Mouse (Mus musculus) B cell, adult 2 months (primary cell): ENCODE measurements at regions not wholly inside any gene's neighbourhood (a gene's known extent, or its start where the extent isn't known, plus 50 kb on each side); places are given as distances from the start of the nearest gene placed in this dataset.

Experiments
- DNase-seq, 2 experiments: peaks; one replicate each; pipeline ENCODE4 v3.0.0; 2022

DNA sequence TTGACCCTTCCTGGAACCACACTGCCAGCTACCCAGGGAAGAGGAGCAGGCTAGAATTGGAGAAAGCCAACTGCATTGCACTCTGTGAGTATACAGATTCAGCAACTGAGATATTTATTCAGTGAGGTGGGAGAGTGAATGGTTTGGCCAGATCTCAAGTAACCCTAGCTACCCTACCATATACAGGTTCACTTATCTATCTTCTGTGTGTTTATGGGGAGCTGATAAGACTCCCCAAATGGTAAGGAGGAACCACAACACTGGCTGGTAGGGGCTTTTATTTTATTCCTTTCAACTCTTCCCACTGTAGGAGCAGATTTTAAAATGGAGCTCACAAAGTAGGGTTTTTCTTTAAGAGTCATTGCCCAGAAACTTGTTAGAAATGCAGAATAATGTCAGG, 62.9 kb downstream of the Arrdc3 start:
- DNase-seq: no peak

DNA sequence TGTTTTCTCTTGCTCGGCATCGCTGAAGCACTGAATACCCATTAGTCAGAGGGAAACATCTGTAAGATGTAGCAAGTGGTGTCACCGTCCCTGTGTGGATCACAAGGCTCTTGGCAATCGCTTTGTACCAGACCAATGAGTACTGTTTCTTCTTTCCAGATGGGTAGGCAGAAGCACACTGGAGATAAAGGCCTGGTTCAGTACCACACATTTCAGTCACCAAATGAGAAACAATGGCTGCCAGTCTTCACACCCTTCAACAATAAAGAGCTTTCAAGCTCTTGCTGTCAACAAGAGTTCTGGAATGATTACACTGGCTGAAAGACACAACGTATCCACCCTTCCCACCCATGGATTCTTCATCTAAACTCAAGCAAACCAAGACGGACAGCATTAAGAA, 64.5 kb downstream of the Arrdc3 start:
- no peak for DNase-seq

DNA sequence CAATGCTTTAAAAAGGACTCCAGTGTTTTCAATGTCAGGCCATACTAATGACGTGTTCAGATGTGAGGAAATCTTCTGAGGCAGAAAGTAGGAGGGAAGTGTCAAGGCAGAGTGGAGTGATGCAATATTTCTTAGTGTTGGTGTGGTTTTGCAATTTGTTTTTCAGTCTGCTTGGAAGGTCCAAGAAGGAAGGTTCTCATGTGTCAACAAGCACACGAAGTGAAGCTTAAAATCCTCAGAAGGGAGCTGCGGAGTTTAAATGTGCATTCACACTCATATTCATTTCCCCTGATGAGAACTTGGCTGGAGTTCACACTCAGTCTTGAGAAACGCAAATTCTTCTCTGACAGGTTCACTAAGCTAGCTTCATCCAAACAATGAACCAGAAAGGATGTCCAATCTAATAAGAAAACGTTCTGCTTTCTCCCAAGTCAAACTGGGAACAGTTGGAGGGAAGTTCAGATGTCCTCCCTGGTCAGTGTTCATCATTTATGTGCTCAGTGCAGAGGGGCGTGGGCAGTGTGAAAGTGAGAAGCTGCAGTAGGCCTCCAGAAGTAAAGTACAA, 66.0 kb downstream of the Arrdc3 start:
- no peak for DNase-seq

DNA sequence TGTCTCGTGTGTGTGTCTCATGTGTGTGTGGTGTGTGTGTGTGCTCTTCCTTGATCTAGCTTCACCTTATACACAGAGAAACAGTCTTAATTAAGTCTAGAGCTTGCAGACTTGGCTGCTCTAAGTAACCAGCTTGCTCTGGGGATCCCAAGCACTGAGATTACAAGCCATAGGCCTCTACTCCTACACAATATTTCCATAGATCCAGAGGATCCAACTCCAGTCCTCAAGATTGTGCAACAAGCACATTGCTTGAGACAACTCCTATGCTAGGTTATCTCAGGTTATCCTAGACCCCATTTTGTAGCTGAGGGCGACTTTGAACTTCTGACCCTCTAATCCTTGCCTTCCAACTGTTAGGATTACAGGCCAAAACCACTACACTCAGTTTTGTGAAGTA, 67.1 kb downstream of the Arrdc3 start:
- DNase-seq: no peak

DNA sequence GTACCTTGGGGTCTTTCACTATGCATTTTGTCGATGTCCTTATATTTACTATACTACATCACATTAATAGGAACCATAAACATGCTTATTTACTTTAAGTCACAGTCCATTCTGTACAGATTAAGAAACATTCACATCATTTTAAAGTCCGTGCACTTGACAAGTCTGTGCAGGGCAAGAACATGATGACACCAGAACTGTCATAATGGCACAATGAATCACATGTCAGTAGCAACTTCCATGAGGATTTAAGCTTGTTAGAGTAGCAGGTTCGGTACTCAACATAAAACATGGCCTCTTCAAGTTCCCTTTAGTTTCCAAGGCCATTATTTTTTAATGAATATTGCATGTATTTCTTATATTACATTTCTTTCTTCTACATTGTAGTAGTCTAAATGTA, 67.6 kb downstream of the Arrdc3 start:
- DNase-seq: no peak

DNA sequence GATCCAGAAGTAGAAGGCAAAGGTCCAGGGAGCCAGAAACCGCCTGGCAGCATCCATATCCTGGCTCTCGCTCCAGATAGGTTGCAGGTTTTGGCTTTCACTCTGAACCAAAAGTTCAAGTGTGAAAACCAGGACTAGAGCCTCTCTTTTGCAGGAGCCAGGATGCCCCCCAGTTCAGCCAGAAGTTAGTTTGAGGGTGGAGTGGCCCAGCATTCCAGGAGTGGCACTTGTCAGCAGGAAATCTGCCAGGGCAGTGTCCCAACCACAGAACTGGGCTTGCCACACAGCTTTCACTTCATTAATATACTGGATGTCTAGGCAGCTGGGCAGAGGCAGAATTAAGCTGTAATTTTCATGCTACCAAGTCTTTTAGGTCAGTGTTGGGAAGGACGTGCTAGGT, 68.1 kb downstream of the Arrdc3 start:
- DNase-seq: no peak

DNA sequence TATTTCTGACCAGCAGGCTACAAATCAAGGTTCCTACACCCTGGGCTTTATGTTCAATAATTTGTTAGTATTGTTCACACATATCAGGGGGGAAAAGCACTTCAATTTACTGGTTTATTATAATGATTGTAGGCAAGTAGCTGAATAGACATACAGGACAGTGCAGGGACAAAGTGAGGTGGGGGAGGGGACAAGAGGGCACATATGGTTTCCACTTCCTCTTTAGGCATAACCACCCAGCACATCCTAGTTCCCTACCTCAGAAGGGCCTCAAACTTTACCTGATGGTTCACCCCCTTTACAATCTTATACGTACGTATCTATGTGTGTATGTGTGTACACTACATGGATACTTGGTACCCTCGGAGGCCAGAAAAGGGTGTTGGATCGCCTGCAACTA, 69.7 kb downstream of the Arrdc3 start:
- peak; percentile 65 to 71 for DNase-seq

DNA sequence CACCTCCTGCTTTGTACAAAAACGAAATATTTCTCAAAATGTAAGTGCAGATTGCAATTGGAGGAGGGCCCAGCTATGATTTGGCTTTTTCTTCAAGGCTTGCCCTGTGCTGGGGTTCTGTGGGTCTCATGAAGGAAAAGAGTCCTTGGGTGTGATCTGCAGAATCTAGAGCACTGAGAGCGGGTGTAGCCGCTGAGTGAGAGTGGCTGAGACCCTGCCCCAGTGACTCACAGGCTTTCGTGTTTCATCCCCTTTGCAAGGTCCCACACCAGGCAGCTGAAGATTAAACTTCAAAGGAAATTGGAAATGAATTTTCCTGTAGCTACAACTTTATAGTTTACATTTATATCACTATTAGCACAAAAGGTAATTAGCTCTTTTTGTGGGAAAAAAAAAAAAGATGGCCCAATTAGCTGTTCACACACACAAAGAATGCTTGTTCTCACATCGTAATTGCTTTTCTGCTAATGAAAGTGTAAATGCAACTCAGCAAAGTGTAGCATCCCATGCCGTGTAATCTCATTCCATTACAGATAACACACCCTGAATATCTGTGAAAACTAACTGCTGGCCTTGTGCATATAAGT, 71.0 kb downstream of the Arrdc3 start:
- no peak for DNase-seq

DNA sequence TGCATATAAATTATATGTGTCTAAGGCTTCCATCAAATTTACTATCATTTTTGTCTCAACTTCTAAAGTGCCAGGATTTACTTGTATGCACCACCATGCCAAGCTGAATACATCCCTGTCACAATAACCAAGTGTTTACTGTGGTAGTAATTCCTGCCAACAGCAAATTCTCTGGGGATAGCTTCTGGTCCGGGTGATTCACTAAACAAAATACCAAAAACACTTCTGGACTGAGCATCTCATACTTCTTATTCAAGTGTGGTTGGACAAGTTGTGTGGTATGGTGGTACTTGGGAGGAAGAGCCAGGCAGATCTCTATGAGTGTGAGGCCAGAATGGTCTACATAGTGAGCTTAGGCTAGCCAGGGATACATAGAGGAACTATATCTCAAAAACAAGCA, 73.8 kb downstream of the Arrdc3 start:
- DNase-seq: no peak

DNA sequence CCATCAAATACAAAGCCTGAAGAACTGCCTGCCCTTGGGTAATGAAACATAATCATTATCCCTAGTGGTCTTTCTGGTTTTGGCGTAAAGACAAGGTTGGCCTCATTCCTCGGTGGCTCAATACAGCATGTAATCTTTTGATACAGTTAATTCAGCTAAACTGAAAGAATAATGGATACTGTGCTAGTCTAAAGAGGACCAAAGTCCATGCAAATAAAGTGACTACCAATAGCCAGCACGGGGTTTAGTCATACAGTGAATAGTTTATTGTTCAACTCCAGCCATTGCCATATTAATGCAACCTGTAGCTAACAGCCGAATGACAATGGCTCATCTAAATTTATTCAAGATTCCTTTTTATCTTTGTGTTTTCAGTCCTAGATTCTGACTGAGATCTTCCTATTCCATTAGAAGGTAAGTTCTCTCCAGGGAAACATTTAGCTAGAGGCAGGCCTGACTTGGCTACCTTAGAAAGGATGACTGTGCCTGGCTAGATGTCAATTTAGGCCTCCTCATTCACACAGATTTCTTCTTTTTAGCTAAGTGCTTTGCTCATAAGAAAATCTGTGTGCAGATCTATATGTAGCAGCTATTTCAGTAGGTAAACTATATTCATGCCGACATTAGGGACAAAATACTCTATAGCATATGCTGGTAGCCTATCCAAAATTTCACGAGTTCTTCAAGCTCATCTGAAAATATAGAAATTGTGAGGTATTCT, 74.4 kb downstream of the Arrdc3 start:
- DNase-seq: no peak

DNA sequence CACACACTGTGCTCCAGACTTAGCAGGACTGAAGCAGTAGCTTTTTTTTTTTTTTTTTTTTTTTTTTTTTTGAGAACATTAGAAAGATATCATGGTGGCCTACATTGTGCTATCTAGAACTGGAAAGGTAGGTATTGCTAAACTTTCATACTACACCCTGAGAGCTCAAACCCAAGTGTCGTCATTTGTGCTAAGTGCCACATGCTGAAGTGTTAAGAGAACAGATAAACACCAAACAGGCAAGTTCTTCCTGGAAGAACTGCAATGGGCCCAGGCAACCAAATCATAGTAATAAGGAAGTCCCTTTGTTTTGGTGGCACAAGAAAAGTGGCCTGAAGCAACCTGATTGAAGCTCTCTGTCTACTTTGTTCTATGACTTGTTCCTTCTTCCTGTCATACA, 76.6 kb downstream of the Arrdc3 start:
- DNase-seq: no peak

DNA sequence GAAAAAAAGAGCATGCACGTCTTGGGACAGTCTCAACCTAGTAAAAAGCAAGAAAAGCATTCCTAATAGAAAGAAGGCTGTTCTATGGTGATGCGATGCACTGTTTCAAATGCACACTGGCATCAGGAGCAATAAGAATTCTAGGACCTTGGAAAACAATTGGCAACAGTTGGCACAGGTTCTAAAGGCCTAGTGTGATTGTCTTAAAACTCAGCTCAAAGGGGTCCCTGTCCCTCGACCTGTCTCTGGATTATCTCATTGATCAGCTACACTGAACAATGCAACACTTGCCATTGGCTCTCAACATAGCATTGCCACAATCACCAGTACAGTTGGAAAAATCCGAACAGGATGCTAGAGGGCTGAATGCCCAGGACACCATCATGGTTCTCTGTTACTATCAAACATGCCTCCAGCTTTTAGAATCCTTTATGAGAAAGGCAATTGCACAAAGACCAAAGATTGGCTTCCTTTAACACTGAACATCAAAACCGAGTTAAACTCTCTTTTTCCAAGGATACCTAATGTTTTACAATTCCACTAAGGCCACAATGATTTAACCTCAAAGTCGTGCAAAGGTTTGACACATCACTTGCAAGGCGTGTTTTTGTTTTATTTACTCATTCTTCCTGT, 78.9 kb downstream of the Arrdc3 start:
- DNase-seq: no peak

DNA sequence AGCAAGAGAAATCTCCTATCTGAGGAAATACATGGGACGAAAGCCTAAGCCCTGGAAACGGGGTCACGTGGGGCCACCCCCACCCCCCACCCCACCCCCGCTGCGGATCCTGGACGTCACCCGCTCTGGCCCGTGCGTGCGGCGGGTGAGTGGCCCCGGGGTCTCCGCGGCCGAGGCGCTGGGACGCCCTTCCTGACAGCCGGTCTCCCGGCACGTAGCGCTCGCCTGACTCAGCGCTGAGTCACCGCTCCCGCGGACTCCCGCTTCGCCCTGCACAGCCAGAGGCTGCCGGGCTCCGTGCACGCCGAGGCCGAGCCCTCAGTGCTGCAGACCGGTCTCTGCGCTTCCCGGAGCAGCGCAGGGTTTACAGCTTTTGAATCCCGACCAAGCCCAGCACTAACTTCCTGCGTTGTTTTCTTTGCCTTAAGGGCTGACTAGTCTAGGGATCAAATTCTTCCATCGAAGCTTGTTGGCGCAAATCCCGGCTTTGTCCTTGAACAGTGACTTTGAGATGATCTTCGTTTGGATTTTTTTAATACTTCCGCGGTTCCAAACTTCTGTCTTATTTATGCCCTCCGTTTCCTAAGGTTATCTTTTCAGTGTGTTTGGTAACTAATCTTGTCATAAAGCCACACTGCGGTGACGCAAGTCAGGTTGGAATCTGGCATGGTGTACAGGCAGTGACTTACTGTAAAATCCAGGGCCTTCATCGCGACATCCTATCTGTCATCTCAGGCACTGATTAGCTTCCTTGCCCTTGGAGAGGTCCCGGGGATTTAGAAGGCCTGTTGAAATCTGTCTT, 79.8 kb downstream of the Arrdc3 start:
- DNase-seq: peak; percentile 13 to 16

DNA sequence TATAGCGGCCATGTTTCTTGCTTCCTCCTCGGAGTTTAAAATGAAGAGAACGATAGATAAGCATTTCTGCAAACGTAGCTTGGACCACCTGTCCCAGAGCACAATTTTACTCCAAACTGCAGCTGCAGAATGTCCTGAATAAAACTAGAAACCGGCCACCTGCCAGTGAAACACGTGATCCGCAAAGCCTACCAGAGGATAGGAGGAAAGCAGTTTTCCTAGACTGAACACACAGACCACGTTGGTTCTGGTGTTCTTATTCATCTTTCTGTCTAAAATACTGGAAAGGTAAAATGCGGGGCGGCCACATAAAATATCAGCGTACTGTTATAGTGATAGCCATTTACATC, 80.4 kb downstream of the Arrdc3 start:
- DNase-seq: no peak

DNA sequence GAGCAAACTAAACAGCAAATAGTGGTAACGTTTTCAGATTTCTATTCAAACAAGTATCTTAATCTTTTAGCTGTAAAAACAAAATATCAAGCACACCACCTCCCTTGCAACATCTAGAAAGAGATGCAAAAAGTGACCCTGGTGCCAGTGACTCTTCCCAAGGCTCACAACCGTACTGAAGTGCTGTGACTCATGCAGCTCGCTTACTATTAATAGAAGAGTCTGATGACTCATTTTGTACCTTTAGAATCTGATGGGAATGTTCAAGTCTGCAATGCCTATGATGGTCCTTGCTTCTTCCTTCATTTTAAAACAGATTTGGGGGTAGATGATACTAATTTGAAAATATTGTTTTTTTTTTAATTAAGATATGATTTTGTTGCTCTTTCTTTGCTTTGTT, 88.5 kb downstream of the Arrdc3 start:
- DNase-seq: no peak

DNA sequence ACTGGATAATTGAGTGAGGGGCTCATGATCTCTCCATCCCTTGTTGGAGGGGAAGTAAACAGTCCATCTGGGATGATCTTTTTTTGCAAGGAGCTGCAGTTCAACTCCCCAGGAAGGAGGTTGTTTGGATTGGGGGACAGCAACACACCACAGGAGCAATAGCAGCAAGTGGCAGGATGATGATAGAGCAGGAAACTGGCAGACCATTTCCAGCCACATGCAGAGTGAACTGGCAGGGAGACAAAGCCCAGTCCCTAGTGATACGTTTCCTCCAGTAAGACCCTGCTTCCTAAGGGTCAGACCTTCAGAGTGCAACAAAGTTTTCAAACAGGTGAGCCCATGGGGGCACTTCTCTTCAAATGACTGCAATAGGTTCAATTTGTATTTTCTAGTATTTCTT, 91.2 kb downstream of the Arrdc3 start:
- DNase-seq: no peak

DNA sequence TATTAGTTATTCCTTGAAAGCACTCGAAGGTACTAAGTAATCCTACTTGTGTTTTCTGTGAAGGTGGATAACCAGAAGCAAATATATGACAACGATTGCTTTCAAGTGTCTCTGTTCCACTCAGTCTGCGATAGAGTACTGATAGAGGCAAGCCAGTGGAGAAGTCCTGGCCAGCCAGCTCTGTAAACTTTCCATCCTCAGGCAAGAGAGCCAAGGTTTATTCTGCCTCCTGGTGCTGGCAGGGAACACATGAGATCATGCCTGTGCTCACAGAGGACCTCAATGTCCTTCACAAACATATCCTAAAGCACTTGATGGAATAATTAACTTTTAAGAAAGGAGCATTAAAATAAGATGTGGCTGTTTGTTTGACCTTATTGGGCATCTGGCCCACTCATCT, 94.1 kb downstream of the Arrdc3 start:
- no peak for DNase-seq

DNA sequence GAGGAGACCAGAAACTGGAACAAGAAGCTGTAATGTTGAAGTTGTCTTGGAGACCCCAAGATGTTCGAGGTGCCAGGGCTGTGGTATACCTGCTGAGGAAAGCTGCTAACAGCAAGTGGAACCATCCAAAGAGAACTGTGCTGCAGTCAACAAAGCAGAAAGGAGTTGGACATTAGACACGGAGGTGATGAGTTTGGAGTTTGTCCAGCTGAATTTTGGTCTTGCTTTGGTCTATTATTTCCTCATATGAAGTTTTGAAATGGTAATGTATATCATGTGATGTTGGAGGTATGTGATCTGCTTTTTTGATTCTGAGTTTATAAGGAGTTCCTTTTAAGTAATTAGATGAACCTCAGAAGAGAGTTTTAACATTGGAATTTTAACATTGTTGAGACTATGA, 98.0 kb downstream of the Arrdc3 start:
- no peak for DNase-seq

DNA sequence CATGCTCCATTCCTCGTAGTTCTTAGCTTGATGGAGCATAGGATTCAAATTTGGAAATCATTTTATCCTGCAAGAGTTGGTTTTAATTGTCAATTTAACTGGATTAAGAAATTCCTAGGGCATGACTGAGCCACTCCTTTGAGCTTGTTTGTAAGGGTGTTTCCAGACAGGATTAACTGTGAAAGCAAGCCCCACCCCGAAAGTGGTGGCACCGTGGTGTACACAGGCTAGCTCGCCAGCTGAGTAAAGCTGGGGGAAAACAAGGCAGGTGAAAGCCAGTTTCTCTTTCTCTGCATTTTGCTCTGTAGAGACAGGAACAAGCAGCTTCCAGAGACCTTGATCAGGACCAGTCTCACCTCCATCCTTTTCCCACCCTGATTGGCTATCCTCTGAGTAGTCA, 103.5 kb downstream of the Arrdc3 start:
- DNase-seq: no peak

DNA sequence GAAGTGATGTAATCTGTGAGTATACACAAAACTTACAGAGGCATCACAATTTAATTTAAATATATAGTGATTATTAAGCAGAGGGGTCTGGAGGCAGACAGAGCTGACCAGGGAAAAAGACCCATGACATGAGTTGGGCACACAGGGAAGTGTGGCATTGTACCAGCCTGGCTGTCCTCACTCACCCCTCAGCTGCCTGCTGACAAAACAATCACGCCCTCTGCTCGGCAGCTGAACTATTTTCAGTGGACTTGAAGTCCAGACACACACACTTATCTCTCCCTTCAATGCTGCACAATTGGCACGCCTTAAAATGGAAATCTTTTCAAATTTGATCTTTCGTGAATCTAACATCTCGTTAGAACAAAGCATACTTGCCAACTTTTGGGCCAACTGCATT, 106.6 kb downstream of the Arrdc3 start:
- DNase-seq: no peak

DNA sequence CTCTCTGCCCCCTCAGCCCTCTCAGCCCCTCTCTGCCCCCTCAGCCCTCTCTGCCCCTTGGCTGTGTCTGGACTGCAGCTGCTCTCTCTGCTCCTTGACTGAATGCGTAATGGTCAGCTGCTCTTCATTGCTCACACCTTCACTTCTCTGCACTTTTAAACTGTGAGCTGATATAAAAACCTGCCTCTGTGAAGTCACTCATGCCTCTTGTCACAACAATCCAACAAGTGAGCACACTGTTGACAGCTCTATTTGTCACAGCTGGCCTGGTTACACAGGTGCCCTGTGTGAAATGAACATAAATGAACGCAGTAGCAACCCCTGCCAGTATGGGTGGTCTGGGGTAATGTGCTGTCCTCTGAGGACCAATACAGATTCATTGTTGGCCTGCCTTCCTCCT, 109.2 kb downstream of the Arrdc3 start:
- no peak for DNase-seq

DNA sequence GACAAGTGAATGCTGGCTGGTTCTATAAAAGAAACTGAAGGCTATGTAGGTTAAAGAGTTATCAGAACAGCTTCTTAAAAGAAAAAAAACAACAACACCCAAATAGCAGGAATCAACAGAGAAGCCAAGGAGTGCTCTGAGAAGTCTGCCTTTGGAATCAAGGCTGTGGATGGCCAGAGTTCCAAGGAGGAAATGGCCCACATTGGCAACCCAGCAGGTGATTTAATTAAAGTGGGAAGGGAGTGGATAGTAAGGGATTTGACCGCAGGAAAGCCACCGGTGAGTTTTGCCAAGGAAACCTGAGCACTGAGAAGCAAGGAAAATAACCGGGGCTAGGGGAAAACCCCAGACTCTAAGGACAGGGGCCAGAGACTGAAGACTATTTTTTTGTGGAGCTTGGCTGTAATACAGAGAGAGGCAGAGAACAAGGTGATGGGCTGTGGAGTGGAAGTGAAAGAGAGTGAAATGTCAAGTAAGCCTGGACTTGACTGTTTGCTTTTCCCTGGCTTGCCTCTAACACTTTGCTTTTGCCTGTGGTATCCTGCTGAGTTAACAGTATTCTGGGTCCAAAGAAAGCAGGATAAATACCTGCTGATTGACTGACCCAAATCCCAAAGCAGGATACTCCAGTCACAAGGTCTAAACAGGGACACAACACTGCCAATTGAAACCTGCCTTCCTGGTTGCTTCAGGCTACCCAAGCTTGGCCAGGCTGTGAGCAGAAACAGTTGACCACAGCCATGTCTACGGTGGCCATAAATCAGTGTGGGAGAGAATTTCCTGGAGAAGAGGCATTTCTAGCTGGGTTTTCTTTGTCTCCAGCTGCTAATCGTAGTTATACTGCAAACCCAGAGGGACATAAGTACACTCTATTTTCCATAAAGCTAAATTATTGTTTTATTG, 125.9 kb downstream of the Arrdc3 start:
- no peak for DNase-seq

DNA sequence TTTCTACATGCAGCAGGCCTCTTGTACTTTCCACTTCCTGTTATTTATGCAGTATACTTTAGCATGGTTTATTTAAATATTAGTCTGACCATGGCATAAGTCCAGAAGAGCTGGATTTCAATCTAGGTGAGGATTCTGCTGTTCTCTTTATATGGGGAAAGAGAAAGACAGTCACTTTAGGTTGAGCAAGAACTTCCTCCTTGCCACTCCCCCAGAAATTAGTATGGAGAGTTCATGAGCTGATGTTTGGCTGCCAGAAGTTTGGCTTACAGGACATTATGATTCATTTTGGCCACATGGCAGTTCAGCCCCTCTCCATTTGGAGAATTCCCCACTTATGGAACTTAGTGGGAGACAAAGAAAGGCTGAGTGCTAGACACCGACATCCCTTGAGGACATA, 130.8 kb downstream of the Arrdc3 start:
- DNase-seq: no peak
